25 mouse cellular contexts compared by ENCODE assay signal in the genomic region with DNA sequence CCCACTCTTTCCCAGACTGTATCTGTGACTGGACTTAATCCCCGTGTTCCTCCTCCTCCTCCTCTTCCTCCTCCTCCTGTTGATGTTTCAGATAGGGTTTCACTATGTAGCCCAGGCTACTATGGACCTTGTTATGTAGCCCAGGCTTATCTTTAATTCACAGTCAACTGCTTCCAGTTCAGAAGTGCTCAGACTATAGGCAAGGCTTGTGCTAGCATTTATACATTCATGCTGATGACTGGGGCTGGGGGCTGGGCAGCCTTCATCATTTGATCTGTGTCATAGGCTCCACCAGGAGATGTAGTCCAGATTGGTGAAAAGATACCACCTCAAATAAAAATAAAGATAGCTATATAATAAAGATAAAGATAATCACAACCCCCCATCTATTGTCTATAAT. TPM values are rescaled to one million over a fixed set of nuclear protein-coding genes. Genes with fewer than 3 reads are reported as not detected.
A peak's percentile ranks its signal among the peaks of the same experiment; 100 is the strongest.
DNase-seq lines count a peak whose midpoint lies in the region; ATAC-seq and TF ChIP-seq lines count a peak whose summit lies in the region.
"Had no signal": no experiment of that assay in that cellular context is flagged by ENCODE, and none has a peak within 500 bp of the region (broad histone marks: within the 10 kb centered on the region; RNA-seq: fewer than 3 reads in every experiment).

No protein-coding gene starts in this region.

- no peak overlapping the region for H3K4me2 ChIP-seq in midbrain, embryonic 11.5 days
- H3K4me2 ChIP-seq in midbrain, embryonic 16.5 days (ENCODE audit: low read length) = no peak overlapping the region
- no peak overlapping the region for H3K4me2 ChIP-seq in limb, embryonic 14.5 days (replicated peaks; ENCODE audit: low read depth, low read length, severe bottlenecking)
- H3K4me2 ChIP-seq: embryonic facial prominence, embryonic 13.5 days; embryonic facial prominence, embryonic 15.5 days; forebrain, embryonic 12.5 days had no signal

- no peak for ATAC-seq in midbrain, embryonic 11.5 days (ENCODE audit: low FRiP score)
- no peak for ATAC-seq in midbrain, embryonic 16.5 days
- ATAC-seq in limb, embryonic 14.5 days (ENCODE audit: low FRiP score, low read depth) = no peak
- ATAC-seq: forebrain, embryonic 14.5 days; forebrain, embryonic 16.5 days had no signal

- TF ChIP-seq POLR2A in limb, embryonic 14.5 days (IDR thresholded peaks at IDR 0.05; ENCODE audit: borderline replicate concordance, extremely low read depth, insufficient read depth, insufficient read length) = no peak

- H3K9me3 ChIP-seq in midbrain, embryonic 11.5 days (ENCODE audit: control insufficient read depth, low read length) = no peaks in the 10 kb centered on the region
- no peaks in the 10 kb centered on the region for H3K9me3 ChIP-seq in midbrain, embryonic 16.5 days (replicated peaks; ENCODE audit: control insufficient read depth, low read length, poor library complexity, severe bottlenecking)
- no peaks in the 10 kb centered on the region for H3K9me3 ChIP-seq in limb, embryonic 10.5 days (replicated peaks)
- H3K9me3 ChIP-seq in limb, embryonic 14.5 days (ENCODE audit: control insufficient read depth, low read length) = no peaks in the 10 kb centered on the region
- H3K9me3 ChIP-seq: embryonic facial prominence, embryonic 13.5 days; embryonic facial prominence, embryonic 15.5 days; forebrain, embryonic 10.5 days; forebrain, embryonic 12.5 days had no signal

- no peak overlapping the region for H3K9ac ChIP-seq in midbrain, embryonic 11.5 days (ENCODE audit: low read length)
- no peak overlapping the region for H3K9ac ChIP-seq in midbrain, embryonic 16.5 days (ENCODE audit: low read depth, low read length)
- H3K9ac ChIP-seq in limb, embryonic 14.5 days (ENCODE audit: low read depth, low read length, severe bottlenecking) = no peak overlapping the region
- H3K9ac ChIP-seq: embryonic facial prominence, embryonic 13.5 days; embryonic facial prominence, embryonic 15.5 days; forebrain, embryonic 12.5 days had no signal

- H3K4me1 ChIP-seq in midbrain, embryonic 11.5 days (ENCODE audit: control insufficient read depth, insufficient read depth, low read length) = peaks cover 3% of the 10 kb centered on the region; the same call in 1 of the 2 replicates
- H3K4me1 ChIP-seq in midbrain, embryonic 16.5 days (ENCODE audit: control insufficient read depth, insufficient read depth, low read length) = peaks cover 2% of the 10 kb centered on the region; the same call in 1 of the 2 replicates
- peaks cover 39% of the 10 kb centered on the region for H3K4me1 ChIP-seq in limb, embryonic 10.5 days
- H3K4me1 ChIP-seq in limb, embryonic 14.5 days (ENCODE audit: control insufficient read depth, insufficient read depth, low read length) = peaks cover 22% of the 10 kb centered on the region; the same call in 1 of the 2 replicates

- no peaks in the 10 kb centered on the region; the same call in 1 of the 2 replicates for H3K27me3 ChIP-seq in midbrain, embryonic 11.5 days (ENCODE audit: control insufficient read depth, insufficient read depth, low read length)
- peaks cover 3% of the 10 kb centered on the region; the same call in 1 of the 2 replicates for H3K27me3 ChIP-seq in midbrain, embryonic 16.5 days (ENCODE audit: control insufficient read depth, insufficient read depth, low read depth, low read length)
- H3K27me3 ChIP-seq in limb, embryonic 10.5 days (ENCODE audit: low read depth, poor library complexity, severe bottlenecking) = no peaks in the 10 kb centered on the region
- no peaks in the 10 kb centered on the region for H3K27me3 ChIP-seq in limb, embryonic 14.5 days (ENCODE audit: control insufficient read depth, insufficient read depth, low read length)
- H3K27me3 ChIP-seq: embryonic facial prominence, embryonic 13.5 days had no signal

- 52% methylated on average over 1 of the region's 1 CpGs for WGBS in midbrain, embryonic 11.5 days
- whole genome bisulfite sequencing in midbrain, embryonic 16.5 days = 61% methylated on average over 1 of the region's 1 CpGs
- 66% methylated on average over 1 of the region's 1 CpGs for WGBS in limb, embryonic 10.5 days
- 45% methylated on average over 1 of the region's 1 CpGs for WGBS in limb, embryonic 14.5 days

- no peaks in the 10 kb centered on the region for H3K36me3 ChIP-seq in midbrain, embryonic 11.5 days (ENCODE audit: control insufficient read depth, insufficient read depth, low read length)
- no peaks in the 10 kb centered on the region for H3K36me3 ChIP-seq in midbrain, embryonic 16.5 days (ENCODE audit: control insufficient read depth, insufficient read depth, low read length)
- no peaks in the 10 kb centered on the region for H3K36me3 ChIP-seq in limb, embryonic 10.5 days
- no peaks in the 10 kb centered on the region for H3K36me3 ChIP-seq in limb, embryonic 14.5 days (ENCODE audit: control insufficient read depth, insufficient read depth, low read length)
- H3K36me3 ChIP-seq: embryonic facial prominence, embryonic 13.5 days; embryonic facial prominence, embryonic 15.5 days; forebrain, embryonic 10.5 days; forebrain, embryonic 12.5 days had no signal

- no peak overlapping the region for H3K4me3 ChIP-seq in midbrain, embryonic 11.5 days (ENCODE audit: low read depth, low read length)
- H3K4me3 ChIP-seq in midbrain, embryonic 16.5 days (ENCODE audit: low read depth, low read length) = no peak overlapping the region
- H3K4me3 ChIP-seq in limb, embryonic 10.5 days = no peak overlapping the region
- no peak overlapping the region for H3K4me3 ChIP-seq in limb, embryonic 14.5 days (replicated peaks; ENCODE audit: low read length)
- H3K4me3 ChIP-seq: embryonic facial prominence, embryonic 13.5 days; embryonic facial prominence, embryonic 15.5 days; erythroblast, embryonic 14.5 days; forebrain, embryonic 10.5 days; forebrain, embryonic 12.5 days had no signal

- no peak overlapping the region for H3K27ac ChIP-seq in midbrain, embryonic 11.5 days (ENCODE audit: low read depth, low read length)
- H3K27ac ChIP-seq in midbrain, embryonic 16.5 days (ENCODE audit: low read length) = no peak overlapping the region
- peak overlapping the region; percentile 77; the same call in 1 of the 2 replicates for H3K27ac ChIP-seq in limb, embryonic 10.5 days
- H3K27ac ChIP-seq in limb, embryonic 14.5 days (replicated peaks; ENCODE audit: low read depth, low read length) = 0 out of 2 replicates have a peak overlapping the region, but pooled peaks have one; percentile 39
- H3K27ac ChIP-seq: embryonic facial prominence, embryonic 13.5 days; embryonic facial prominence, embryonic 15.5 days; forebrain, embryonic 10.5 days; forebrain, embryonic 12.5 days had no signal

- DNase-seq in midbrain, embryonic 11.5 days (ENCODE audit: low spot score, missing footprints) = peak; percentile 65
- no peak for DNase-seq in limb, embryonic 10.5 days (ENCODE audit: low spot score)
- no peak for DNase-seq in limb, embryonic 14.5 days (ENCODE audit: low spot score)
- no peak for DNase-seq in testis, postnatal 10 days (ENCODE audit: low spot score)
- DNase-seq in c-Kit-positive CD71-positive TER-119-positive erythroid progenitor cells, embryonic 14.5 days (ENCODE audit: low spot score) = no peak
- DNase-seq: adrenal gland, adult 2 months; adrenal gland, postnatal 10 days; adrenal gland, postnatal 25 days; cerebellum, adult 11-12 months; cerebellum, adult 2 months; cerebellum, adult 9-10 months; cerebellum, postnatal 10 days; cerebellum, postnatal 25 days had no signal

RNA-seq across cellular contexts. Expression of a gene that starts 4.7 kb away (rescaled TPM):
- polyA plus RNA-seq in midbrain, embryonic 11.5 days (2014; fragmentation: Nextera tagmentation; extraction: Ambion mirVana) = not detected in 2 replicates
- not detected in 2 replicates for polyA plus RNA-seq in midbrain, embryonic 16.5 days (2015; fragmentation: Nextera tagmentation; extraction: Ambion mirVana)
- not detected in 2 replicates for polyA plus RNA-seq in limb, embryonic 10.5 days (2016; fragmentation: Nextera tagmentation; extraction: Ambion mirVana)
- not detected in 2 replicates for polyA plus RNA-seq in limb, embryonic 14.5 days (2012; rRNA removed)
- not detected in 2 replicates for polyA plus RNA-seq in limb, embryonic 14.5 days (2014; fragmentation: Nextera tagmentation; extraction: Ambion mirVana)
- polyA plus RNA-seq: adrenal gland, adult 2 months; brain, embryonic 14.5 days; C2C12; cerebellum, adult 2 months; cortical plate, adult 2 months; embryonic facial prominence, embryonic 11.5 days; embryonic facial prominence, embryonic 13.5 days; embryonic facial prominence, embryonic 15.5 days; erythroblast, embryonic 14.5 days; forebrain, embryonic 10.5 days; forebrain, embryonic 12.5 days; forebrain, embryonic 14.5 days; forebrain, embryonic 16.5 days had no signal

RNA-seq across cellular contexts. Expression of a gene that starts 9.0 kb away (rescaled TPM):
- 47.4 and 51.4 TPM in 2 replicates for polyA plus RNA-seq in midbrain, embryonic 11.5 days (2014; fragmentation: Nextera tagmentation; extraction: Ambion mirVana)
- polyA plus RNA-seq in midbrain, embryonic 16.5 days (2015; fragmentation: Nextera tagmentation; extraction: Ambion mirVana) = 57.9 and 58.5 TPM in 2 replicates
- polyA plus RNA-seq in limb, embryonic 10.5 days (2016; fragmentation: Nextera tagmentation; extraction: Ambion mirVana) = 40.5 and 50.1 TPM in 2 replicates
- polyA plus RNA-seq in limb, embryonic 14.5 days (2012; rRNA removed) = 11.2 and 12.0 TPM in 2 replicates
- 29.5 and 39.1 TPM in 2 replicates for polyA plus RNA-seq in limb, embryonic 14.5 days (2014; fragmentation: Nextera tagmentation; extraction: Ambion mirVana)

Comparison
In these comparisons a context has a peak if more than half of its experiments do, and no peak if none do; other contexts are left out.
1. H3K27ac ChIP-seq: peak in limb, embryonic 10.5 days (single experiment) and limb, embryonic 14.5 days (single experiment); none in midbrain, embryonic 11.5 days (single experiment) and midbrain, embryonic 16.5 days (single experiment).